Mouse (Mus musculus) embryonic facial prominence, embryonic 11.5 days (tissue): ENCODE data around the gene Ttc32. TPM values are rescaled to one million over a fixed set of nuclear protein-coding genes. Genes with fewer than 3 reads are reported as not detected.

ENCODE experiments used
- ATAC-seq: fragments of 200-750 bp; cut with Nextera tagmentation; replicated peaks from 2 replicates; pipeline ENCODE4 v1.8.0; 2017; ENCODE audit warnings: low read depth; ENCODE audit not compliant: insufficient number of reproducible peaks, low FRiP score, low TSS enrichment
- DNase-seq: peaks from one replicate; pipeline ENCODE4 v3.0.0-alpha.2; 2015; ENCODE audit warnings: low spot score
- H3K27ac ChIP-seq: fragments of 300-500 bp; sonication (generic); replicated peaks from 2 replicates; pipeline ENCODE4 v1.5.1; 2014; ENCODE audit warnings: mild to moderate bottlenecking, low read depth, low read length, control low read depth
- H3K27me3 ChIP-seq: fragments of 300-500 bp; sonication (generic); 2 replicates; pipeline ENCODE4 v1.6.1; 2014; ENCODE audit warnings: mild to moderate bottlenecking, low read length, moderate library complexity, mixed read lengths; ENCODE audit not compliant: control insufficient read depth, insufficient read depth
- H3K36me3 ChIP-seq: fragments of 300-500 bp; sonication (generic); replicated peaks from 2 replicates; pipeline ENCODE4 v1.6.1; 2014; ENCODE audit warnings: low read depth, mild to moderate bottlenecking, low read length, moderate library complexity, mixed read lengths; ENCODE audit not compliant: control insufficient read depth, insufficient read depth
- H3K4me1 ChIP-seq: fragments of 300-500 bp; sonication (generic); 2 replicates; pipeline ENCODE4 v1.6.1; 2014; ENCODE audit warnings: low read length, mixed read lengths; ENCODE audit not compliant: control insufficient read depth, insufficient read depth
- H3K4me2 ChIP-seq: fragments of 300-500 bp; sonication (generic); 2 replicates; pipeline ENCODE4 v1.6.1; 2014; ENCODE audit warnings: low read depth, mild to moderate bottlenecking, control low read depth, low read length, moderate library complexity
- H3K4me3 ChIP-seq: fragments of 300-500 bp; sonication (generic); 2 replicates; pipeline ENCODE4 v1.5.1; 2014; ENCODE audit warnings: low read depth, low read length, control low read depth
- H3K9ac ChIP-seq: fragments of 300-500 bp; sonication (generic); replicated peaks from 2 replicates; pipeline ENCODE4 v1.6.1; 2014; ENCODE audit warnings: mild to moderate bottlenecking, control low read depth, low read length
- H3K9me3 ChIP-seq: fragments of 300-500 bp; sonication (generic); replicated peaks from 2 replicates; pipeline ENCODE4 v1.6.1; 2016; ENCODE audit warnings: mild to moderate bottlenecking, low read length, inconsistent platforms, mixed read lengths; ENCODE audit not compliant: control insufficient read depth
- WGBS: fragments of 180-500 bp; shearing (Covaris S2); extraction: QIAGEN DNeasy Blood & Tissue Kit; methylation state at CpG from one replicate; pipeline ENCODE4 v1.1.7; 2014; 5-methylcytosine and 5-hydroxymethylcytosine counted together
- polyA plus RNA-seq: library from polyadenylated mRNA; unstranded; fragments of >200 nt; fragmentation: Nextera tagmentation; extraction: Ambion mirVana; gene quantifications from 2 replicates; pipeline ENCODE4 v1.2.1, GENCODE M21; 2014

Gene Ttc32
- polyA plus RNA-seq, 1 experiment from 2014 or later, result 19.2 TPM

DNA sequence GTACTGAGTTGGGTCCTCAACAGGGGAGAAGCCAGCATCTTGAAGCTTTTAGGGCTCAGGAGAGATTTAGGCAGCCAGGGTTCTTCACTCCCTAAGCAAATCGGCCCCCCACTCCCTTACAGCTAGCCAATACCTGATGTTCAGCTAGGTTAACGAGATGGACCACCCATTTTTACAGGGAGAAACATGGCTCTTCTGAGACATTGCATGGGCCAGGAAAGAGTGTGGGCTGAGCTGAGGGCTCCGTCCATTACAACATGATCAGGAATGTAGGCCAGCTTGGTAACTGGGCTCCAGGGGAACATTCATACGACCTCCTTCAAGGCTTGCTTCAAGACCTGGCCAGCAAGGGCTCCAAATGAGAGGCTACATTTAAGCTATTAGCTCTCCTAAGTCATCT, 16.9 kb downstream of the Ttc32 start:
- DNase-seq (no peak), ATAC-seq (no peak)
- no peaks in the 10 kb centered on the region for H3K27me3 ChIP-seq
- H3K36me3 ChIP-seq, result no peaks in the 10 kb centered on the region
- no peaks in the 10 kb centered on the region for H3K9me3 ChIP-seq
- no peaks in the 10 kb centered on the region for H3K4me1 ChIP-seq
- WGBS, result 84% methylated on average over 4 of the region's 4 CpGs
- H3K27ac ChIP-seq, result no peak overlapping the region
- no peak overlapping the region for H3K9ac ChIP-seq
- H3K4me2 ChIP-seq, result no peak overlapping the region
- H3K4me3 ChIP-seq, result no peak overlapping the region

DNA sequence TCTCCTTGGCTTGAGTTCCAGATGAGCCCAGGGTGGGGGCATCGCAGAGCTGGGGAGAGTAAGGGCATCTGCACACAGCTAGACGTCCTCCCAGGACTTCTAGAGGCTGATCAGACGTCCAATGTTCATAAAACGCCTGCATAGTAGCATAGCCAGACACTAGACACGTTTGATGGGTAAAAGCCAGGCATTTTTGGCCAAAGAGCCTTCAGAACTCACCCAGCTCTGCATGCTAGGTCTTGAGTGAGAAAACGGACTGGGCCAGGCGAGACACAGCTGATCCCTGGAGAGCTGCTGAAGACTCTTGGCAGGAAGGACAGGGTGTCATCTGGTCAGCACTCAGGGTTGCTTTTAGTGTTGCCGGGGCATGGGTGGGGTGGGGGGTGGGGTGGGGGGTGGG, 18.3 kb downstream of the Ttc32 start:
- Histone ChIP-seq H3K9ac (no peak overlapping the region), H3K4me2 (no peak overlapping the region), H3K9me3 (no peaks in the 10 kb centered on the region), H3K27me3 (no peaks in the 10 kb centered on the region), H3K27ac (no peak overlapping the region), H3K4me1 (no peaks in the 10 kb centered on the region), H3K36me3 (no peaks in the 10 kb centered on the region), H3K4me3 (no peak overlapping the region)
- 79% methylated on average over 8 of the region's 8 CpGs for WGBS
- no peak for DNase-seq
- ATAC-seq, result no peak

DNA sequence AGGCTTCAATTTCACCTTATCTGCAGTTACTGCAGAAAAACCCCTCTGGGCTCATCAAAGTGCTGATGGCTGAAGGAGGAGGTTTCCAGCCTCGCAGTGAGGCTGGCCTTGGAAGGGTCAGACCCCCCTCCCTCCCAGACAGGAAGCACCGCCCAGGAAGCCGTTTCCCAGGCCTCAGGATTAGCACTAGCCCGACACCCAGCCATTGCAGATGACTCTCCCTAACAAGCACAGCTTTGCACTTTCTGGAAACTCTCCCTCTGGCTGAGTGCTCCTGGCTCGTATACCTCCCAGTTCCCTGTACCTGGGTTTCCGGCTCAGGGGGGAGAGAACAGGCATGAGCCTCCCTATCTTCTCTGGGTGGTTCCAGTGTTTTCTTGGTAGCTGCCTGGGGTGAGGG, 21.0 kb downstream of the Ttc32 start:
- no peaks in the 10 kb centered on the region for H3K36me3 ChIP-seq
- H3K9ac ChIP-seq, result no peak overlapping the region
- no peak overlapping the region for H3K4me3 ChIP-seq
- DNase-seq, result no peak
- no peak overlapping the region for H3K27ac ChIP-seq
- no peaks in the 10 kb centered on the region for H3K4me1 ChIP-seq
- no peaks in the 10 kb centered on the region for H3K9me3 ChIP-seq
- no peak for ATAC-seq
- 26% methylated on average over 6 of the region's 6 CpGs for WGBS
- H3K4me2 ChIP-seq, result no peak overlapping the region
- H3K27me3 ChIP-seq, result no peaks in the 10 kb centered on the region

DNA sequence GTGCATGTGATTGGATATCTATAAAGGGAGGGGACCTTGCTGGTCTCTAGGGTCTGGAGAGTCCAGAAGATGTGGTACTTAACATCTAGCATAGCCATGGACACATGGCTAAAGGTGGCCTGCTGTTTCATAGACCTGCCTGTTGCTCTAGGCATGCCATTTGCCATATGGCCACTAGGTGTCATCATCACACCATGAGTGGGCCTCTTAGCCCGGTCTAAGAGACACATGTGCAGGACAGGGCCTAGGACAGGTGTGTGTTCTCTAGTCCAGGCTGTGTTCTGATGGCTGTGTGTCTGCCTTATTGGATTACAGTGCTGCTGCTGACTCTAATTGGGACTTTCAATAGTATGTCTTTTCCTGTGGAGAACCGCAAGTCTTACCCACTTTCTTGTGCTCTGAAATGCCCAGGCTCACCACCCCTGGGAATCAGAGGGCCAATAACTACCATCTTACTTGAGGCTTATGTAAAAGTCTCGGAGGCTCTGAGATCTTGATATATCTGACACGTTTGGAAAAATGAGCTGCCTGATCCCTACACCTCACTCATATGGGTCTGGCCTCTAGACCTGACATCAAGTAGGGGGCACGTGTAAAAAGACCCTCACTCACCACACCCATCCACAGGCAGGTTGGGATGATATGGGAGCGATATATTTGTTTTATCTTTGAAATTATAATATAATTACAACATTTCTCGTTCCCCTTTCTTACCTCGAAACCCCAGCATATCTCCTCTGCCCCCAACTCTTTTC, 22.5 kb downstream of the Ttc32 start:
- Histone ChIP-seq H3K4me2 (no peak overlapping the region), H3K36me3 (no peaks in the 10 kb centered on the region), H3K4me3 (no peak overlapping the region), H3K9ac (no peak overlapping the region), H3K4me1 (no peaks in the 10 kb centered on the region), H3K27me3 (no peaks in the 10 kb centered on the region), H3K9me3 (no peaks in the 10 kb centered on the region), H3K27ac (no peak overlapping the region)
- 59% methylated on average over 8 of the region's 8 CpGs for WGBS
- DNase-seq (peak; percentile 88), ATAC-seq (peak; percentile 77)

DNA sequence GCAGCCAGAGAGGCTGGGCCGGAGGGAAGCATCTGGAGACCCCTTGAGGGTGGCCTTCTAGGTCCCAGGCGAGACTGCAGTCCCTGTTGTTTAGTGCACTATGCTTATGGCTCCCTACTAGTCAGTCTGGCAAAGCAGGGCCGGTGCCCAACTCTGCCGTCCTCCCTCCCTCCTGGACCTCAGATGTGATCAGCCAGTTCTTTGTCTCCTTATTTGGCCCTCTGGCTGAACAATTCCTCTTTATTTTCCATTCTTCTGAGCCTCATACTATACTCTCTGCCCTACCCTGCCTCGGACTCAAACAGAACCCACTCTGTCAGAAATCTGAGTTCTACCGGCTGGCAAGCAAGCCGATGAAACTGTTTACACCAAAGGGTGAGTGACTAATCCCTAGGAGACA, 23.5 kb downstream of the Ttc32 start:
- H3K4me3 ChIP-seq, result no peak overlapping the region
- H3K27ac ChIP-seq, result no peak overlapping the region
- H3K27me3 ChIP-seq, result no peaks in the 10 kb centered on the region
- DNase-seq, result no peak
- no peak for ATAC-seq
- H3K4me2 ChIP-seq, result no peak overlapping the region
- H3K4me1 ChIP-seq, result no peaks in the 10 kb centered on the region
- H3K9ac ChIP-seq, result no peak overlapping the region
- H3K9me3 ChIP-seq, result no peaks in the 10 kb centered on the region
- no peaks in the 10 kb centered on the region for H3K36me3 ChIP-seq
- 45% methylated on average over 7 of the region's 7 CpGs for WGBS

DNA sequence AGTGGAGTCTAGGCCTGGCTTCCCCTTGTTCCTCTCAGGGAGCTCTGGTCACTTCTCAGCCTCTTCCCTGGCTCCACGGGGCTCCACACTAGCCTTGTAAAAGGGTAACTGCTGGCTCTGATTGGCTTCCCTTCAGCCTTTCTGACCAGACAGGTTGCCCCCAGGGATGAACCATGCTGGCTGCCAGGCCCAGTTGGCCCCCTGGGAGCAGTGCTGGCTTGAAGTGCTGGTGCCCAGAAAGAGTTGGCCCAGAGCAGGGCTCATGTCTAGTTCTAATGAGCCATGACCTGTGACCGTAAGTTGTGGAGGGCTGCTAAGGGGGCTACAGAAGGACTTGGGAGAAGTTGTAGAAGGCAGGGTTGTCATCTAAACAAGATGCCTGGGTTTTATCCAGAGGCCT, 24.2 kb downstream of the Ttc32 start:
- no peaks in the 10 kb centered on the region for H3K27me3 ChIP-seq
- H3K27ac ChIP-seq, result no peak overlapping the region
- DNase-seq (no peak), ATAC-seq (no peak)
- no peak overlapping the region for H3K9ac ChIP-seq
- H3K9me3 ChIP-seq, result no peaks in the 10 kb centered on the region
- no peak overlapping the region for H3K4me3 ChIP-seq
- no peak overlapping the region for H3K4me2 ChIP-seq
- no peaks in the 10 kb centered on the region for H3K4me1 ChIP-seq
- no peaks in the 10 kb centered on the region for H3K36me3 ChIP-seq
- 63% methylated on average over 2 of the region's 2 CpGs for WGBS

DNA sequence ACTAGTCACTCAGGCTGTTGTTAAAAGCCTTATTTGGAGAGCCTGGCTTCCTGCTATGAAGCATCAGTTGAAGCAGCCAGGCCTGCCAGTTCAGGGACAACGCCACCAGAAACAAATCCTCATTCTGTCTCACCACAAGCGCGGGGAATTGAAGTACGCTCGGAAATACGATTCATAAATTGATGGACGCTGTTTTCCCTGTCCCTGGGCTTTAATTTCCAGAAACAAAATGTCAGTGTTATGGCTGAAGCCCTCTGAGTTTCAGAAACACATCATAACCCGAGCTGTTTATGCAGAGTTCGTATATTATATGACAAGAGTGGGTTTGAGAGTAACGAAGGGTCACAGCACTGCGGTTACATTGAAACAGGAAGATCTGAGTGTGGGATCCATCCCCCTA, 25.5 kb downstream of the Ttc32 start:
- Histone ChIP-seq H3K27ac (no peak overlapping the region), H3K27me3 (no peaks in the 10 kb centered on the region), H3K9me3 (no peaks in the 10 kb centered on the region), H3K9ac (no peak overlapping the region), H3K4me1 (no peaks in the 10 kb centered on the region), H3K36me3 (no peaks in the 10 kb centered on the region), H3K4me3 (no peak overlapping the region), H3K4me2 (no peak overlapping the region)
- DNase-seq (no peak), ATAC-seq (no peak)
- 68% methylated on average over 11 of the region's 11 CpGs for WGBS

DNA sequence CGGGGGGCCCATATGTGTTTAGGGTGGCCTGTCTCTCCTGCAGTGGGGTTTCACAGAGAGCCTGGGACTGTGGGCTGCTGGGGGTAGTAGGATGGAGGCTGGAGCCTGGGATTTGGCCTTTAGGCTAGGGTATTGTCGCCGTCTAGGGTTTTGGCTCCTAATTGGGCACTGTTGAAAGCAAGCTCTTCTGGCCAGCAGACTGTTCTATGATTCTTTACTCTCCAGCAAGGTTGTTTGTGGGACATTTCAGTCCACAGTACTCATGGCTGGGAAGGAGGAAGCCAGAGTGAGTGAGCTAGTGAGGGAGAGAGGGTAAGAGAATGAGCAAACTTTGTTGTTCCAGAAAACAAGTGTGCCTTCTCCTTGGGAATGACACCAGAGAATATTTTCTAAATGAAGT, 29.7 kb downstream of the Ttc32 start:
- Histone ChIP-seq H3K9me3 (no peaks in the 10 kb centered on the region), H3K4me1 (no peaks in the 10 kb centered on the region), H3K9ac (no peak overlapping the region), H3K27ac (no peak overlapping the region), H3K4me3 (no peak overlapping the region), H3K36me3 (no peaks in the 10 kb centered on the region), H3K4me2 (no peak overlapping the region), H3K27me3 (no peaks in the 10 kb centered on the region)
- WGBS, result 91% methylated on average over 3 of the region's 3 CpGs
- DNase-seq (no peak), ATAC-seq (no peak)
